Mouse (Mus musculus) activated CD4-positive, CD25-positive, alpha-beta regulatory T cell, adult 4 months (primary cell): ENCODE data around the gene Fbxw4. TPM values are rescaled to one million over a fixed set of nuclear protein-coding genes. Genes with fewer than 3 reads are reported as not detected.
"Not testable (repeated sequence)": the region's sequence is repeated elsewhere in the genome, so short reads cannot be mapped to it uniquely, and the experiment has no call there.

Experiments used
- ATAC-seq: one replicate; pipeline ENCODE4 v1.8.0; 2017
- polyA plus RNA-seq, 2 experiments: library from polyadenylated mRNA; unstranded; fragments of 100-300 nt; shearing (Covaris generic); gene quantifications; one replicate each; pipeline ENCODE4 v1.2.1; 2017

The Fbxw4 gene
- polyA plus RNA-seq, 2 experiments from 2014 or later = 10.1 to 16.2 TPM

DNA sequence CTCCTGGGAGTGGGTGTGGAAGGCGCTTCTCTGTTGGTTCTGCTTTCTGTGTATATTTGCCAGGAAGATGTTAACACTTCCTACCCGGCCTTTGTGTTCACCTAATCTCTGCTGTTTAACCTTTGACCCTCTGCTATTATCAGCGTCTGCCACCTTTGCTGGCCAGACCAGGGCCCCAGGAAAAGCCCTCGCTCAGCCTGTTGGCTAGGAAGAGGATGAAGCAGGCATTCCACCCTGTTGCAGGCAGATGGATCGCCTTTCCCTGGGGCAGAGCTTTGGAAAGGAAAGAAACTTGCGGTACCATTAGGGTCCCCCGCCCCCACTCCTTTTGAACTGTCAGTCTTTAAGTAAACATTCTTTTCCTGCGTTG is 84.5 kb downstream of the Fbxw4 start:
- no peak for ATAC-seq

DNA sequence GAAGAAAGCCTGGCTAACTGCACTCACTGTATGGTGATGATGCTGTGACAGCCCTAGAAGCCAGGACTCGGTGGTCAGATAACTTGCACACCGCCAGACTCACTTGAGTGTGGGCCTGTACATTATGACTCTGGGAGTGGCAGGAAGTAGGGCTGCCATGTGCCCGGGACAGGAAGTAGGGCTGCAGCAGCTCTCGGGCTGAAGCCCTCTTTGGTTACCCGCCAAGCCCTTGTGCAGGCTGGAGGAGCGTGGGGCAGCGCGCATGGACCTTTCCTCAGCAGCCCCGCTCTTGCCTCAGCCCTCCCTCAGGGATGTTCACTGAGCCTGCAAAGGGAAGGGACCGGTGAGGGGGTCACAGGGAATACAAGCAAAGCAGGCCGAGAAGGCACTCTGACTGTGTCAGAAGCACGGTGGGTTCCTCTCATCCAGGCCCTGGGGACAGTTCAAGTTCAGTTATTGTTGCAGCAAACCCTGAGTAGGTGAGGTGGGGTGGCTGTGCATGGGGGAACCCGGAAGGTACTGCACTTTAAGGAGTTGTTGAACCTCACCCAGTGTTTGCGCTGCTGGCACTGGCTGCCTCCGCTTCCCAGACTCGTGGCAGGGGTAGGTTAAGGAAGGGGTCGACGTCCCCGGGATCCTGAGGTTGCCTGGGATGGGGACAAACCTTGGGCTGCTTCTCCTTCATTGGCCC is 85.0 kb downstream of the Fbxw4 start:
- ATAC-seq = peak; percentile 55

DNA sequence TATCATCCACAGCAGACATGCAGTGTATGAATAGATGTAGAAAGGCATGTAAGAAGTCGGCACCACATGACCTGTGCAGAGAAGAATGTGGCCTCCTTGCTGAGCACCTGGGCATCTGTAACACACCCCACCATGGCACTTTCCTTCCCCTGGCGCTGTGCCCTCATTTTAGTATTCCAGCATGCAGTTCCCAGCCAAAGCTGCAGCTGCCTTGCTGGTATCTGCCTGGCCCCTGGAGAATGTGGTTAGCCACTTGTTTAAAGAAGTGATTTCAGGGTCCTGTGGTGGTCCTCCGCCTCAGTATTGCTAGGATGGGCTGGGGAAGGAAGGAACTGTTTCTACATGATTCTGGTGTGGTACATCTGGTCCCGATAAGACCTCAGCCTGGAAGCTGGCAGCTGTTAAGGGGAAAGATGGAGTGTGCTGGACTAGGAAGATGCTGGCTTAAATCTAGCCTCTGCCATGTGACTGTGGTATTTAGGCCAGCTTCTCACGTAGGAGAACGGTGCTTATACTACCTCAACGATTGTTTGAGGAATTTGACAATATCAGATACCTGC is 85.7 kb downstream of the Fbxw4 start:
- no peak for ATAC-seq

DNA sequence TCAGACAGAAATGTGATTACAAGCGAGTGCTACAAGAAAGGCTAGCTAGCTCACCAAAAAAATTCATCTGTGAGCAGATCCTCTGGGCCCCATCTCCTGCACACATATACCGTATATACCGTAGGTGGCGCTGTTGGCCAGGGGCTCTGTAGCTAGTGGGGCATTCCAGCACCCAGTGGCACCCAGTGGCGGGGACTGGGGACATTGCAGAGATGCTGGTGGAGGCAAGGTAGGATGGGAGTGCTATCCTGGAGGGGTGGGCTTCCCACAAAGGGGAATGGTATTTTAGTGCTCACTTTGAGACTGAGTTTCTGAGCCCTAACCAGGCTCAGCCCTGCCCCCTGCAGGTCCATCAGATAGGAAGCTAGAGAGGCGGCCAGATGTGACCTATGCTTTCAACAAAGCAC is 86.2 kb downstream of the Fbxw4 start:
- peak; percentile 68 for ATAC-seq

DNA sequence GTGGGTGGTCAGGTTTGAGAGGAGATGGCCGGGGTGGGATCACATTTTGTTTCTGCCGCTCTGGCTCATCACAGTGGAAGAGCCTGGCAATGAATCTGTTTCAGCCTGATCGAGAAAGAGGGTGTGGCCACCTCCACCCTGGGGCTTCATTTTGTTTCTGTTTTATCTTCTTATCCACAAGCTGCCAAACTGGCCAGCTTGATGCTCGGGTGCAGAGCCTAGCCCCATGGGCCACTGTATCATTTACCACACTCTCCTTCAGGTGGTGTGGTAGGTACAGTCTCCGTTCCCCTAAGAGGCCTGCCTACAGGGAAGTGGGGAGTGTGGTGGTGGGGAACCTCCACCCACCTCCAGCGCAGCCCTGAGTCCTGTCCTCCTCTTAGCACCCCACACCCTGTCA is 87.1 kb downstream of the Fbxw4 start:
- ATAC-seq = no peak

DNA sequence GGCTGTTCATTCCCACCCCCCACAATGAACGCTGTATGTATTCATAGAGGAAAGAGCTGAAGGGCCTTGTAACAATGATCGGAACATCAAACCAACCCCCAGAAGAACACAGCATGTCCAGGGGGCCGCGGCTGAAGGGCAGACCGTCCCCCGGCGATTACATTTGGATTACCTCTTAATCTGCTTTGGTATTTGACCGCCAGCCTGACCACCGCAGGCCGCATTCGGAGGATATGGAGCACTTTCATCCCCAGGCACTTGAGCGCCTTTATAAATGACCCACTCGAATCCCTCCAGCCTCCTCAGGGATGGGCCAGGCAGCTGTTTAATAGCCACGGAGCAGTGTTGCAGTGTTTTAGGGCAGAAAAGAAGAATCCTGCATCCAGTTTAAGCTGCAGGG is 92.7 kb downstream of the Fbxw4 start:
- ATAC-seq = no peak

DNA sequence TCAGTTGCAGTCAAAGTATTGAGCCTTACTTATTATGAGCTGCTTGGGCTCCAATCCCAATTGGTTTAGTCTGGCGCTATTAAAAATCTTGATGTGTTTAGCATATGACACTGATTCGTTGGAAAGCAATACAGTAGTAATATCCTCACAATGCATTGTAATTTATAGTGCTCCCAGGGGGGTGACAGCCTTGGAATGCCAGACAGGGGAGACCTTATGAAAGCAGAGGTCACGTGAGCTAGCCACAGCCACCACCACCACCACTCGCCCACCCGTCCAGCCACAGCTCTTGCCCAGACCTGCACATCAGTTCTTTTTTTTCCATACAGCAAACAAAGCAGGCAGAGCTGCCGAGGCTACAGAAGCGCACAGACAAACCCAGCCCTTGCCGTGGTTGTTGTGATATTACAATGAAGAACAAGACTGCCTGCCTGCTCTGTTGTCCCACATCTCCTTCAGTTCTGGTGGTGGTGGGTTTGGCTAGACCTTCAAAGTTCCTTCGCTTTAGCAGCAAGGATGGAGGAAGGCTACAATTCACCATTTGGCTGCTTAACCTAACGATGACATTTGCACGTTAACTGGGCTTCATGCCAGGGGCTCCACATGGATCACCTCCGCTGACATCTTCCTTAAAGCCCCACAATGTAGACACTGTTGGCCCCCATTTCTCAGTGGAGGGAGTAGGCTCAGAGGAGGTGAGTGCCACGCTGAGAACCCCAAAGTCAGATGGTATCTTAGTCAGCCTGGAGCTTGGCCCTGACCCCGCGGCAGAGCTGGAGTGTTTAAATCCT is 94.0 kb downstream of the Fbxw4 start:
- no peak for ATAC-seq

DNA sequence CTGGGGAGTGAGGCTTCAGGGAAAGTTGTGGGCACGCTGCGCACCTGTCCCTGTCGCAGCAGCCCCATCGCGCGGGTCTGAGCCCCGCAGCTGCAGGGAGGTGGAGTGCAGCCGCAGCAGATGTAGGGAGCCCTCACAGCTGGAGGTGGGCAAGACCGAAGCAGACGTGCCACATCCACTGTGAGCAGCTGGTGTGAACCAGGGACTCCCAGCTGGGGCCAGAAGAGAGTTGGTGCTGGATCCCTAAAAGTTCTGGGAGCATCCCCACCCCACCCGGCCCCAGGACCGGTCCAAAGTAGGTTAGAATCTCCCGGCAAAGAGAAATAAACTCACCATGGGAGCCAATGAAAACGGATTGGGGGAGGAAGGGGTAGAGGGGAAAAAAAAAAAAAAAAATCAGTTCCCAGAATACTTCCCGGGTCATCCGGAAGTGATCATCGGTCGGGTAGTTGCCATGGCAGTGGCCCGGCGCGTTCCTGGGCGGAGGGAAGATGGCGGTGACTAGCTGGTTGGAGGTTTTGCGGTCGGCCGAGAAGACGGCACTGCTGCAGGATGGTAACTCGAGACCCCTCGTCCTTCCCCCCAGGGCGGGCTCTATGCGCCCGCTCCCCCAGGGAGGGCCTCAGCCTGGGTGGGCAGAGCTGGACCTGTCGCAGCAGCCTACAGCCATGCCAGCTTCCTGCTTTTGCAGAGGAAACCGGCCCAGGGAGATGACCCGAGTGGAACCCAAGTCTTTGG is 99.8 kb downstream of the Fbxw4 start, which contains the start of the genes Poll and Gm17018:
Gene Poll, minus strand, starts transcription at position 379 of the 738 bp plus-strand sequence.
Gene Gm17018, plus strand, starts transcription at position 463 of the 738 bp plus-strand sequence.
- peak; percentile 94 for ATAC-seq

DNA sequence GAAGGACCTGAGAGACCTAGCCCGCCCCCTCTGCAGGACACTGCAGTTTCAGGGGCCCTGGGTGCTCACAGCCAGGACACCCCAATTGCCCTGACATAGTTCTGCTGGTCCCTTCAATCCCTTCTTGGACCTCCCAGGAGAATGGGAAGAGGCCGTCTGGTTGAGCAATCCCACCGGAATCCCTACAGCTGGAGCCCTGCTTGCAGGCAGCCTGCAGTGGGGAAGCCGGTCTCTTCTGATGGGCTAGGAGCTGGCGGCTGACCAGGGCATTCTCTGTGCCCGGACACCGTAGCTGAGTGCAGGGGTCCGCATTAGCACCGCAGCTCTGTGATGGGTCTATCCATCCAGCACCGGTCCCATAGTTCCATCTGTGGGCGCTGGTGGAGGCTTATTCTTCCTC is 106.0 kb downstream of the Fbxw4 start:
- ATAC-seq = no peak

DNA sequence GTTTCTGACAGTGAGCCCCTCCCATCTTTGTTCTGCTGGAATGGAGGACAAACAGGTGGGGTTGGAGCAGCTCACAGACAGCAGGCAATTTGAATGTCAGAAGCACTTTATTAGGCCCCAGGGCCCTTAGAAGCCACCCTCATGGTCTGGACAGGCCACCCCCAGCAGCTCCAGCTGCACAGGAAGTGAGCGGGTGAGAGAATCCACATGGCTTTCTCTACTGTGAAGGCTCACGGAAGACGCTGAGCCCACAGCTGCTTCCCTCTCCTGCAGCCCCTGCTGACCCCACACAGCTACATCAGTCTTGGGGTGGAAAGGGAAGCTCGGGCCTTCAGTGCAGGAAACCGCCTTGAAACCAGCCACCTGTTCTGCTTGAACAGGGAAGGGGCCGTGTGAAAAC is 107.9 kb downstream of the Fbxw4 start:
- ATAC-seq = no peak

DNA sequence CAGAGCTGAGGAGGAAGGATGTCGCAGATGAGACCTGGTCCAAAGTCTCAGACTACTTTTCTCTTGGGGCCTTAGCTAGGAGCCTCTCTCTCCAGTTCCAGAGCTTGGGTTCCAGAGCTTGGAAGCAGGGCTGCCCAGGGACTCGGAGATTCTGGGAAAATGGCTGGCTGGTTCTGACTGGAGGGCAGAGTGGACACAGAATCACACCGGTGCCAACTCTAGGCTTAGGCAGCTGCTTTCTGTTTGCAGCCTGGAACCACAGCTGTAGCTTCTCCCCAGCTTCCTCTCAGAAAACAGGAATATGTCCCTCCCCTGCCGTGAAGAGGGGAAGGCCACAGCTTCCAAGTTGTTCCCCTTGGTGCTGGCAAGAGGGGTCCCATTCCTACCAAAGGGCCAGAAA is 110.2 kb downstream of the Fbxw4 start:
- no peak for ATAC-seq

DNA sequence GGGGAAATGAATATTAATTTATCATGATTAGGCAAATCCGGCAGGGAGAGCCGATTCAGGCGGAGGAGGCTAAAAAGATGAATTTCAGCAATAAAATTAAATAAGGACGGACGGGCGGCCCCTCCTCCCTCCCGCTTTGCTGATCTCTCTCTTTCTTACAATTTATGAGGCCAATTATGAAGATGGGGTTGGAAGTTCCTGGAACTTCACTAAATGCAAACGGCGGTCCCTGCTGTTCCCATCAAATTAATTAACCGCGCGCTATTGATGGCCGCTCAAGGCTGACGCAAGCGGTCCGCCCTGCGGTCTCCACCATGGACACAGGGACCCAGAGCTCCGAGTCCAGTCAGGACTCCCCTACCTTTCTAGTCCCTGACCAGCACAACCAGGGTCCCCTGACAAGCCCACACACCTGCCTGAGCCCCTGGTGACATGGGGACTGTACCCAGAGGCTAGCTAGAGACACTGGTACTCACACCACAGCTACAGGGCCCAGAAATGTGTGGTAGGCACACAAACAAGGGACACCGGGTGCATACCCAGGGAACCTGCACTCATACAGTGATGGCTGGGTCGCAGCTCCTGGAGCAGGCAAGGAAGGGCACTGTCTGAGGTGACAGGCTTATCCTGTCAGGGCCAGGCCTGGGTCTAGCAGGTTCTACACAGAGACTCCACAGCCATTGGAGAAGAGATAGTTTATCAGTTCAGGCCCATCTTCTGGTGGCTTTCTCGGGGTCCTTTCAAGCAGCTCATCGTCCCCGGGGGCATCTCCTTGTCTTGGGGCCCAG is 110.8 kb downstream of the Fbxw4 start:
- ATAC-seq = no peak

DNA sequence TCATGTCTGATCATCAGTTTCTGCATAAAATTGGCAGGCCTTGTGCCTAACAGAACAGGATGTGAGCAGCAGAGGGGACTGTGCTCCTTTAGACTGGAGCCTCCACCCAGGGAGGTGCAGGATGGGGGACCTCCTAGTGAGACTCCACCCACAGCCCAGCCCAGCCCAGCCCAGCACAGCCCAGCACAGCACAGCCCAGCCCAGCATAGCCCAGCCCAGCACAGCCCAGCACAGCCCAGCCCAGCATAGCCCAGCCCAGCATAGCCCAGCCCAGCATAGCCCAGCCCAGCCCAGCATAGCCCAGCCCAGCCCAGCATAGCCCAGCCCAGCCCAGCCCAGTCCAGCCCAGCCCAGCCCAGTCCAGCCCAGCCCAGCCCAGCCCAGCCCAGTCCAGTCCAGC is 111.9 kb downstream of the Fbxw4 start:
- ATAC-seq = not testable (repeated sequence)

DNA sequence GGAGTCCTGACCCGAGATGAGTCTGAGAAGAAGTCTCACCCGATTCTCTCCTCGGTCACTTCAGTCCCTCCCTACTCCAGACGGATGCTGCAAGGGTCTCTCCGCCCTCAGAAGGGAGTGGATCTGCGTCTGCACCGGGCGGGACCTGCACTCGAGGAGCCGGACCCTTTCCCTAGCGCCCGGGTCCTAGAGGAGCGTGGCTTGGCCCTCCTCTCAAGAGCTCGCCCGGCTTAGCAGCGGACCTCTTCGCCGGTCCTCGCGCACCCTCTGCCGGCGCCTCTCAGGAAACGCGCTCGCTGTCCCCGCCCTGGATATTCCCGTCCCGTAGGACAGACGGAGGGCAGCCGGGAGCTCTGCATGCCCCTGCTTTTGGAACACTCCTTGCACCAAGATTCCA is 115.2 kb downstream of the Fbxw4 start:
- ATAC-seq = peak; percentile 63

DNA sequence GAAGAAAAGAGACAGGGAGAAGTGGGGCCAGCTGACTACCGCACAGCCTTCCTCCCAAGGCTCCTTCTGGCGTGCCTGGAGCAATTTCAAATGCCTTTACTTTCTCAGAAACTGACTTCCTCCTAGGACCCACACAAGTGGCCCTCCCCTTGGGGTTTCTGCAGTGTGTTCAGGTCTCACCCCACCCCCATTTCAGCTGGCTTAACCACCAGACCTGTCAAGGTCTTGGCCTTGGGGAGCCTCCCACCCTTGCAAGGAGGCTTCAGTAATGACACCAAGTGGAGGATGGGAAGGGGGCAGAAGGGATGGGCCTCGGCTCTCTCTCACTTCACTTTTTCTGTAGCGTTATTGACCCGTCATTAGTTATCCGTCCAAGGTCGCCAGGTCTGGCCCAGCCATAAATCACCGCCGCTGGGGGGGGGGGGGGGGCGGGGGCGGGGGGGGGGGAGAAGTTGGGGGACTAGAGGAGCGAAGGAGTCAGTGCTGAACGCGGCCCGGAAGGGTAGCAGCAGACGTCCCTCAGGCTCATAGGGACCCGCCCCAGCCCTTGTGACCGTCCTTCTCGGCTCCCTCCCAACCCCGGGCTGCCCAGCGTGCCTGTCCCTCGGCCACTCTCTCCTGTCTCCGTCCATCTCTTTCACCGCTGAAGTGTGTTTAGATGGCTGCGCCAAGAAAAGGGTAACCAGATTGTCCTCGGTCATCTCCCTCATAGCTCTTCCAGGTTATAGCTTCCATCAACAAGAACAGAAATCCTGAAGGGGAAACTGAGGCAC is 115.8 kb downstream of the Fbxw4 start:
- ATAC-seq = no peak

DNA sequence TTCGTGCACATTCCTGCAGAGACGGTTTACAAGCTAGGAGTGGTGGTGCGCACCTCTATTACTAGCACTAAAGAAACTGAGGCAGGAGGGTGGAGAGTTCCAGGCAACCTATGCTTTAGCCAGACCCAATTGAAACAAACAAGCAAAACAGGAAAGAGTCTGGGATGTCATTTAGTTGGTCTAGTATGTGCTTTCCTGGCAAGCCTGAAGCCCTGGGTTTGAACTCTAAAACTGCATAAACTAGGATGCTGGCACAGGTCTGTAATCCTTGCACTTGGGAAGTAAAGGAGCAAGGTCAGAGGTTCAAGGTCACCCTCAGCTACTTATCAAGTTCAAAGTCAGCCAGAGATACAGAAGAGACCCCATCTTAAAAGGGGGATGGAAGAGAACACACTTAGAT is 118.1 kb downstream of the Fbxw4 start:
- no peak for ATAC-seq

DNA sequence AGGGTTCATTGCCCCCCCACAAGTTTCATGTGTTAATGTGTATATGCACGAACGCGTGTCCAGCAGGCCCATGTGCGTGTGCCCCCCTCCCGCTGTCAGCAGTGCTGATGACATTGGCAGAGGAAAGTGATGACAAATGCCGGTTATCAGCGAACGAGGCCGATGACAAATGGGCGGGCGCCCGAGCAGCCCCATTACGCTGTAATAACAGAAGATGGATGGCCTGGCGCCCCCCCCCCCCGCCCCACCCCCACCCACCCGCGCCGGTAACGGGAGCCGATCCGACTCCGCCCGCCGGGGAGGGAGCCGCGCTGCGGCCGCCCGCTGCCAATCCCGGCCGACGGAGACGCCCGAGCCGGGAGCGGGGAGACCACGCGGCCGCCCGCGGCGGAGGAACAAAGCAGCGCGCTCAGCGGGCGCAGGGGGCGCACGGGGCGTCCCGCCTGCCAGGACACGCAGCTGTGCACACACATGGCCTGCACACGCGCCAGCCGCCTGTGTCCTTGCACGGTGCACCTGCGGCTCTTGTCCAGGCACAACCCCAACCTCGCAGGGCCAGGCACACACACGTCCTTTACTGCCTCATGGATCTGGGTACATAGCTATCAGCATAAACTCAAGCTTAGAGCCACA is 118.6 kb downstream of the Fbxw4 start:
- no peak for ATAC-seq

DNA sequence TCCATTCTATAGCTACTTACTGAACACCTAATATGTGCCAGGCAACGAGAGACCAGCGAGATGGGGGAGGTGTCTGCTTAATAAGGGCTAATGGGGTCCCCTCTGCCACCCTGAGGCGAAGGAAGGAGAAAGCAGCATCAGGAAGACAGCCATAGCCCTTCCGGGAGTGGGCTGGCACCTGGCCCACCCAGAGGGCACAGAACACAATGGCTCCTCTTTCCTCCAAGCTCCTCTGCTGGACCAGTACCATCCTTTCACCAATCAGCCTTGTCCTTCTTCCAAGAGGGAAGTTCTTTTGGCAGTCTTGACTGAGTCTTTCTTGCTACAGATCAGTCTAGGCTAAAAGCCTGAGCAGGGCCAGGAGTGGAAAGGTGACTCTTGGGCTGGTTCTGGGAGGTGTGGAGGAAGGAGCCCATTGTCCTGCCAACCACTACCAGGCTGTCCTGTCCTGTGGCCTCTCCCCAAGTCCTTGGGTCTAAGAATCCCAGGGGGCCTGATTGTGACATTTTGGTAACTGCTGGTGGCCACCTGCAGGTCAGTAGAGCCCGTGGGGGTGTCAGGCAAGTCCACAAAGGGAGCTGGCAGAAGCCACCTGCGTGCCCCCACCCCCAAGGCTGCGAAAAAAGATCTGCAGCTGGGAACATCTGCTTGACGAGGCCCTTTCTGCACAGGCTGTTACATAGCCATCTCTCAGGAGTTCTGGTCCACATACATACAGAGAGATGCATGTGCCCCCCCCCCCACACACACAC is 119.3 kb downstream of the Fbxw4 start:
- ATAC-seq = no peak

DNA sequence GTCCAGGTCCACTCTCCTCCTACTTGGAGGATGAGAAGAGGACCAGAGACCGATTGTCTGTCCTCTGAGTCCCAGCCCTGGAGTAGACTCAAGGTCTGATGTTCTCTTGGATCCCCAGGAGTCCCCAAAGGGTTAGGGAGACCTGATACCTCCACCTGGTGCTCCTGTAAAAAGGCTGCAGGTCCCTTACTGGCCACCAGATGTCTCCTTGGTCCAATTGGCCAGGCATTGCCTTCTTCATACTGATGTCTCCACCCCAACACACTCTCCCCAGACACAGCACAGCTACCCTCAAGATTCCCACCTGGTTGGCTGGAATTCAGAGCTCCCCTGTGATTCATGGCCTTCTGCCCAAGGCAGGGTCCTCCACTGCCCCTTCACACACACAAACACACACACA is 122.6 kb downstream of the Fbxw4 start:
- peak; percentile 73 for ATAC-seq

DNA sequence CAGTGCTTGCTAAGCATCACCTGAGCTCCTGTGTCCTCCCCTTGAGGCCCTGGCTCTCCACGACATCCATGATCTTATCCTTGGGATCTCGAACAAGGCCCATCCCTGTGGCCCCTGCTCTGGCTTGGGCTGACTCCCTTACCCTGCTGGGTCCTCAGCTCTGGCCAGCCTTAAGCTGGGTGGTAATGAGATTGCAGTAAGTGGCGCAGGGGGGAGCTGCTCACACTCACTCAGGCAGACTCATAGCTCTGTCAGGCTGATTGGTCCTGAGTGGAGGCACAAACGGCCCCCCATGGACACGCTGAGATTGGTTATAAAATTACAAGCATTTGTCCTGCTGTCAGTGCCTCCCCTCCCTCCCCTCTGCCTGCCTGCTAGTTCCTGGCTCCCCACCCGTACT is 124.2 kb downstream of the Fbxw4 start:
- no peak for ATAC-seq
